Mouse (Mus musculus) cerebellum, adult 2 months (tissue): ENCODE measurements around the gene Cirbp. TPM values are rescaled to one million over a fixed set of nuclear protein-coding genes. Genes with fewer than 3 reads are reported as not detected.

Experiments used
- DNase-seq, 2 experiments: peaks; one replicate each; pipeline ENCODE4 v3.0.0; 2021
- H3K27ac ChIP-seq: fragments of 200-500 bp; 2 replicates; pipeline ENCODE4 v1.5.1; 2012; ENCODE audit warnings: low read length, control low read depth, inconsistent platforms; ENCODE audit not compliant: insufficient read depth
- H3K27me3 ChIP-seq: fragments of 200-500 bp; 2 replicates; pipeline ENCODE4 v1.6.1; 2012; ENCODE audit warnings: inconsistent platforms, mild to moderate bottlenecking, low read length, moderate library complexity; ENCODE audit not compliant: control insufficient read depth, insufficient read depth
- H3K4me1 ChIP-seq: fragments of 200-500 bp; 2 replicates; pipeline ENCODE4 v1.6.1; 2011; ENCODE audit warnings: low read length; ENCODE audit not compliant: control insufficient read depth, insufficient read depth
- H3K4me3 ChIP-seq: fragments of 200-500 bp; replicated peaks from 2 replicates; pipeline ENCODE3; 2011; ENCODE audit warnings: mild to moderate bottlenecking, low read depth, low read length, control low read depth; ENCODE audit not compliant: insufficient read depth
- CTCF ChIP-seq: fragments of 200-500 bp; IDR thresholded peaks from 2 replicates; pipeline ENCODE4 v1.5.1; 2011; ENCODE audit warnings: low read depth, mild to moderate bottlenecking, control low read depth, low read length, moderate library complexity, borderline replicate concordance; ENCODE audit not compliant: insufficient read depth
- POLR2A ChIP-seq: fragments of 200-500 bp; IDR thresholded peaks from 2 replicates; pipeline ENCODE4 v1.6.1; 2011; ENCODE audit warnings: low read length, control low read depth, borderline replicate concordance; ENCODE audit not compliant: insufficient read depth
- WGBS: fragments of 180-500 bp; shearing (Covaris S2); methylation state at CpG from one replicate; pipeline ENCODE4 v1.1.7; 2018; 5-methylcytosine and 5-hydroxymethylcytosine counted together
- polyA plus RNA-seq: library from polyadenylated mRNA; depleted of rRNA; stranded (reverse); fragments of >200 nt; gene quantifications from 2 replicates; pipeline ENCODE4 v1.2.3, GENCODE M21; 2012

Cirbp gene
- polyA plus RNA-seq, 1 experiment, result 240 TPM

DNA sequence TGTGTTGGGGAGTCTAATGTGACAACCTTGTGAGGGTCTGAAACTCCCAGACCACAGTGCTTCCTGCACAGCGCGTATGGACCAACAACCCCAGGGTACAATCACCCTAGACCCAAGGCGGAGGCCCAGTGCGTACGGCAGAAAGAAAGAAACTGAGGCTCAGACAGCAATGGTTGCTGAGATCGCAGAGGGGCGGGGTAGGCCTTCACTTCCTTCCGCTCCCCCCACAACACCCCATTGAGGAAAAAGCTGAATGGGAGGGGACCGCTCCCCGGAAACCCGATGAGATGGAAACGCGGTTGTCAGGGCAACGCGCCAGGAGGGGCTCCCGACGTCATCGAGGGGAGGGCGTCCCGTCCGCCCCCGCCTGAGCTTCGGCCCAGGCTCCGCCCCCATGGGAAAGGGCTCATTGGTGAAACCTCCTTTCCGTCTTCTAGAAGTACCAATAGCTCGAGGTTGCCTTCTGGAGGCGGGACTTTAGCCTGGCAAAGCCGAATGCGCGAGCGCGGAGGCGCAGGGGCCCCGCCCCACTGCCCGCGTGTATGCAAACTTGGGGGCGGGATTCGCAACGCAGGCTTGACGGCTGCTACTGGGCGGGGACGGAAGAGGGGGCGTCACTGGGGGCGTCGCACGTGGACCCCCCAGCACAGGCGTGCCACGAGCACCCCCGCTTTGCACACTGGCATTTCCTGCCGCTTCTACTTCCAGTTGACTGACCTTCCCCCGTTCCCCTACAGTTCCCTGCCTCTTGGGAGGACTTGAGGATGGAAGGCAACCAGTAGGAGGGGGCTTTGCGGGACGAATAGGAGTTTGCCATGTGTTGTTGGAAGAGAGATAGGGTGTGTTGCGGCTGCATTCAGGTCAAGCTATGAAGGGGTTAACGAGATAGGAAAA, 6.0 kb upstream of the Cirbp start:
- peaks cover 22% of the 10 kb centered on the region for H3K4me1 ChIP-seq
- under 1% methylated on average over 55 of the region's 55 CpGs for WGBS

GRCm38 (mm10) chr10:80160455-80161371, 5.1 kb upstream of the Cirbp start:
- Histone ChIP-seq H3K4me3 (peak overlapping the region; percentile 60), H3K4me1 (peaks cover 24% of the 10 kb centered on the region), H3K27me3 (no peaks in the 10 kb centered on the region), H3K27ac (peak overlapping the region; percentile 41)
- DNase-seq, result peak; percentile 73 to 79
- TF ChIP-seq POLR2A (no peak), CTCF (no peak)
- WGBS, result 2% methylated on average over 33 of the region's 33 CpGs

More for the DNA sequence above, 6.0 kb upstream of the Cirbp start:
- H3K4me3 ChIP-seq, result peak overlapping the region; percentile 60
- H3K27ac ChIP-seq, result peak overlapping the region; percentile 41
- peak; percentile 99 for DNase-seq
- H3K27me3 ChIP-seq, result no peaks in the 10 kb centered on the region
- TF ChIP-seq CTCF (no peak), POLR2A (no peak)

- peaks cover 28% of the 10 kb centered on the region for H3K4me1 ChIP-seq
- no peak overlapping the region for H3K27ac ChIP-seq
- no peak for TF ChIP-seq POLR2A
- TF ChIP-seq CTCF, result no peak
- 36% methylated on average over 7 of the region's 7 CpGs for WGBS
- peak; percentile 29 to 33 for DNase-seq
- no peaks in the 10 kb centered on the region for H3K27me3 ChIP-seq
- H3K4me3 ChIP-seq, result no peak overlapping the region
Observed at GRCm38 (mm10) chr10:80161522-80162242, 4.1 kb upstream of the Cirbp start.

DNA sequence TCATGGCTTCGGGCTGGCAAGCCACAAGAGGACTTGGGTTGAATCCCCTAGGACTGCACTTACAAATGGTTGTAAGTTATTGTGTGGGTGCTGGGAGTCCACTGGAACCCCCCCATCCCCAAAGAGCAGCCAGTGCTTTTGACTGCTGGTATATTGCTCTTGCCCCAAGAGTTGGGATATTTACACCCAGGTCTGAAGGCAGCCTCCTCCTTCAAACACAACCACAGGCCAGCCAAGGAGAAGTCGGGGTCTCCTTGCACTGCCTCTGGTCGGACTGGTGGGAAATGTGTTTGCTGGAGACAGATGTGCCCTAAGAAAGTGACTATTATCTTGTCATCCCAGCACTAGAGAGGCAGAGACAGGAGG, 3.6 kb upstream of the Cirbp start:
- Histone ChIP-seq H3K27ac (no peak overlapping the region), H3K4me3 (no peak overlapping the region), H3K4me1 (peaks cover 28% of the 10 kb centered on the region), H3K27me3 (no peaks in the 10 kb centered on the region)
- no peak for DNase-seq
- no peak for TF ChIP-seq POLR2A
- no peak for TF ChIP-seq CTCF
- WGBS, result 89% methylated on average over 3 of the region's 3 CpGs

- peaks cover 28% of the 10 kb centered on the region for H3K4me1 ChIP-seq
- 86% methylated on average over 6 of the region's 6 CpGs for WGBS
- no peak overlapping the region for H3K4me3 ChIP-seq
- H3K27me3 ChIP-seq, result no peaks in the 10 kb centered on the region
- H3K27ac ChIP-seq, result no peak overlapping the region
- TF ChIP-seq POLR2A, result no peak
- no peak for TF ChIP-seq CTCF
- peak in 1 of 2 experiments; percentile 29 for DNase-seq
Observed at GRCm38 (mm10) chr10:80162716-80163299, 3.0 kb upstream of the Cirbp start.

DNA sequence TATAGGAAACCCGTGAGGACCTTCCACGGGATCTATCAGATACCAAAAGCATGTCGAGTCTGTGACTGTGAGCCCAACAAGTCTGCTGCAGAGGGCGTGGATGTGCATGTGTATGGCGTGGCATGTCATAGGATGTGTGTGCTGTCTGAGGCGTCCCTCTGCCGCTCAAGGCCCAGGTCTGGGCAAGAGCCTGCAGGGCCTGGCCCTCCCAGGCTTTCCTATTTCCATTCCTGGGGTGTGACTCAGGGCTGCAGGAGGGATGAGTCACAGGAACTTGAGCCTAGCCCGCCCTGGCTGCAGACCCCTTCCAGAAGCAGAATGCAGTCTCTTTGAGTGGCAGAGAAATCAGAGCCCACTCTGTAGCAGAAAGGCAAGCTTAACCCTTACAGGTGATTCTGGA, 2.1 kb upstream of the Cirbp start:
- WGBS, result 74% methylated on average over 8 of the region's 8 CpGs
- Histone ChIP-seq H3K4me3 (no peak overlapping the region), H3K27me3 (no peaks in the 10 kb centered on the region), H3K27ac (no peak overlapping the region), H3K4me1 (peaks cover 28% of the 10 kb centered on the region)
- TF ChIP-seq CTCF (no peak), POLR2A (no peak)
- DNase-seq, result peak; percentile 43 to 59

DNA sequence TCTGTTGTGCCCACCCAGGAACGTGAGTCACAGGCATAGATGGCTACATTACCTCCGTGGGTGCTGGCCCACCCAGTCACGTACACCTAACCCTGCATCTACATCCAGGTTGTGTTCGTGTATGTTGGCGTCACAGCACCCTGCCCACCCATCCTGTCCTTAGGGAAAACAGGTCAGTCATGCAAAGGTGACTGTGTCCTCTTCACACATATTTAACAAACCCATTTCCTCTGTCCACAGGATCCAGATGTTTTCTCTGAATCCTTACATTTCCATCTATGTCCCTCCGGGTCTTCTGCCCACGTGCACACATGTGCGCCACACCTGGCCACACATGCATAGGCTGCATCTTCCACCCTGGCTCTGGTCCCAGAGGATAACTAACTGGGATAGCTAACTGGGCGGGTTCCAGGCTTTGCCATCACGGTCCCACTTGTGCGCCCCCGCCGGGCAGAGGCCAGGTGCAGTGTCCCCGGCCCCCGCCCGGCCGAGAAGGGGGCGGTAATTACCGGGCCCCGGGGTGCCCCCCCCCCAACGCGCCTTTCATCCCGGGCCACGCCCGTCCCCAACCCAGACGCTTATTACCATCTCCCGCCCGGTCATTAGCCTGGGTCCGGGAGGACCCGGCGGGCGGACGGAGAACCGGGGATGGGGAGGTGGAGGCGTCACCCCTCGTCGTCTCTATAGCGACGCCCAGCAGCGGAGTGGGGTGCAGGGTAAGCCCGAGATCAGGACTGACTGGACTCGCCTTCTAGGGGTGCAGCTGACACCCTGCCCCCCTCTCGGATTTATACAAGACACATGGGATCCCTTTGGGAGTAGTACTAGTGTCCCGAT, 1.4 kb upstream of the Cirbp start:
- Histone ChIP-seq H3K4me3 (peak overlapping the region; percentile 56), H3K27me3 (no peaks in the 10 kb centered on the region), H3K4me1 (peaks cover 25% of the 10 kb centered on the region), H3K27ac (peak overlapping the region; percentile 55)
- WGBS, result 10% methylated on average over 44 of the region's 44 CpGs
- DNase-seq, result peak; percentile 62 to 67
- TF ChIP-seq POLR2A (no peak), CTCF (no peak)
